Mouse (Mus musculus): ENCODE measurements around the gene Fam206a. TPM values are rescaled to one million over a fixed set of nuclear protein-coding genes. Genes with fewer than 3 reads are reported as not detected.

Fam206a gene
- total and polyA plus RNA-seq, 2 experiments from 2014 or later, result 11.1 to 12.3 TPM

DNA sequence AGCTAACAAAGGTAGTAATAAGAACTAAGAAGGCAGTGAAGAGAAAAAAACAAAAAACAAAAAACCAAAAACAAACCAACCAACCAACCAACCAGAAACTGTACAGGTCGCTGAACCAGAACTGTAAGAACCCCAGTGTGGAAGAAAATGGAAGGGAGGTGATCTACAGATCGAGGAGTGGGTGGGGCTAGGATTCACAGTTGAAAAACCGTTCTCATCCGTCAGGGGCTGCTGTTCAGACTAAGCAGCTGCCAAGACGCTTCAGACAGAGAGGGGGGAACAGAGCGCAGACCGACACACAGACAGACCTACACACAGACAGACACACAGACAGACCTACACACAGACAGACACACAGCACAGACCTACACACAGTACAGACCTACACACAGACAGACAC is 40.4 kb downstream of the Fam206a start:
- no peak for DNase-seq
- Histone ChIP-seq H3K4me2 (ENCODE audit: low read depth) (no peak overlapping the region), H3K9me3 (ENCODE audit: low read length) (no peaks in the 10 kb centered on the region), H3K4me3 (ENCODE audit: low read depth, low read length) (no peak overlapping the region), H3K9ac (no peak overlapping the region), H3K27me3 (ENCODE audit: insufficient read depth, low read length) (no peaks in the 10 kb centered on the region), H3K27ac (ENCODE audit: low read depth, low read length) (no peak overlapping the region), H3K4me1 (ENCODE audit: insufficient read depth) (no peaks in the 10 kb centered on the region), H3K36me3 (ENCODE audit: insufficient read depth) (peaks cover 19% of the 10 kb centered on the region; the same call in 1 of the 2 replicates)
- ATAC-seq, result no peak
- 78% methylated on average over 7 of the region's 7 CpGs for WGBS
- no peak for TF ChIP-seq CTCF (IDR thresholded peaks at IDR 0.05; ENCODE audit: low read depth)

DNA sequence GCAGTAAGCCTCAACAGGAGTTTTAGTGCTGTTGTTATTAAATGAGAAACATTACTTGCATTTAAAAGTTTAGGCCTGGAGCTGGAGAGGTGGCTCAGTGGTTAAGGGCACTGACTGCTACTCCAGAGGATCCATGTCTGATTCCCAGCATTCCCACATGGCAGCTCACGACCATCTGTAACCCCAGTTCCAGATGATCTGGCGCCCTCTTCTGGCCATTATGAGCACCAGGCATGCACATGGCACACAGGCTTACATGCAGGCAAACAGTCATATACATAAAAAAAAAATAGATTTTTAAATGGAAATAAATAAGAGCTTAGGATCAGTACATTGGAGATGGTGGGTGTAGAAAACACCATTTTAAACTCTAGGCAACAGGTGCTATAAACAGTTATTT is 41.8 kb downstream of the Fam206a start:
- Histone ChIP-seq H3K4me1 (ENCODE audit: insufficient read depth) (no peaks in the 10 kb centered on the region), H3K9me3 (ENCODE audit: low read length) (no peaks in the 10 kb centered on the region), H3K27ac (ENCODE audit: low read depth, low read length) (no peak overlapping the region), H3K4me2 (ENCODE audit: low read depth) (no peak overlapping the region), H3K27me3 (ENCODE audit: insufficient read depth, low read length) (no peaks in the 10 kb centered on the region), H3K4me3 (ENCODE audit: low read depth, low read length) (no peak overlapping the region), H3K36me3 (ENCODE audit: insufficient read depth) (peaks cover 19% of the 10 kb centered on the region; the same call in 1 of the 2 replicates), H3K9ac (no peak overlapping the region)
- ATAC-seq (no peak), DNase-seq (no peak)
- WGBS, result 96% methylated on average over 2 of the region's 2 CpGs
- peak; percentile 30 for TF ChIP-seq CTCF (IDR thresholded peaks at IDR 0.05; ENCODE audit: low read depth)

DNA sequence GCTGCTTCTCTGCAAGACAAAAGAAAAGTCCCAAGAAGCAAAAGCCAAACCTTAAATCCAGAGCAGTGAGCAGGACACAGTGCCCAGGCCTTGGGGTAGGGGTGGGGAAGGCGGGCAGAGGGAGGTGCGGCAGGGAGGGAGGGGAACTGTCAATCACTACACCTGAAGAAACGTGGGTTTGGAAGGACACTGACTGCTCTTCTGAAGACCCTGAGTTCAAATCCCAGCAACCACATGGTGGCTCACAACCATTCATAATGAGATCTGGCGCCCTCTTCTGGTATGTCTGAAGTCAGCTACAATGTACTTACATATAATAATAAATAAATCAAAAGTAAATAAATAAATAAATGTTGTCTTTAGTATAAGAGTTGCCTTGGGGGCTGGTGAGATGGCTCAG is 42.8 kb downstream of the Fam206a start:
- Histone ChIP-seq H3K27ac (ENCODE audit: low read depth, low read length) (no peak overlapping the region), H3K4me2 (ENCODE audit: low read depth) (no peak overlapping the region), H3K9ac (no peak overlapping the region), H3K4me1 (ENCODE audit: insufficient read depth) (no peaks in the 10 kb centered on the region), H3K9me3 (ENCODE audit: low read length) (no peaks in the 10 kb centered on the region), H3K36me3 (ENCODE audit: insufficient read depth) (peaks cover 17% of the 10 kb centered on the region; the same call in 1 of the 2 replicates), H3K27me3 (ENCODE audit: insufficient read depth, low read length) (no peaks in the 10 kb centered on the region), H3K4me3 (ENCODE audit: low read depth, low read length) (no peak overlapping the region)
- no peak for ATAC-seq
- 0 out of 2 replicates have a peak, but pooled peaks have one; percentile 6 for TF ChIP-seq CTCF (IDR thresholded peaks at IDR 0.05; ENCODE audit: low read depth)
- WGBS, result 96% methylated on average over 4 of the region's 4 CpGs
- no peak for DNase-seq

GRCm38 (mm10) chr4:56845896-56846533 is 43.9 kb downstream of the Fam206a start:
- TF ChIP-seq CTCF (IDR thresholded peaks at IDR 0.05; ENCODE audit: low read depth), result no peak
- DNase-seq (no peak), ATAC-seq (no peak)
- Histone ChIP-seq H3K9ac (no peak overlapping the region), H3K9me3 (ENCODE audit: low read length) (no peaks in the 10 kb centered on the region), H3K4me1 (ENCODE audit: insufficient read depth) (no peaks in the 10 kb centered on the region), H3K36me3 (ENCODE audit: insufficient read depth) (peaks cover 11% of the 10 kb centered on the region; the same call in 1 of the 2 replicates), H3K27me3 (ENCODE audit: insufficient read depth, low read length) (no peaks in the 10 kb centered on the region), H3K4me2 (ENCODE audit: low read depth) (no peak overlapping the region), H3K4me3 (ENCODE audit: low read depth, low read length) (no peak overlapping the region), H3K27ac (ENCODE audit: low read depth, low read length) (no peak overlapping the region)
- 59% methylated on average over 12 of the region's 12 CpGs for WGBS

- Histone ChIP-seq H3K27me3 (ENCODE audit: insufficient read depth, low read length) (no peaks in the 10 kb centered on the region), H3K4me2 (ENCODE audit: low read depth) (no peak overlapping the region), H3K27ac (ENCODE audit: low read depth, low read length) (no peak overlapping the region), H3K9me3 (ENCODE audit: low read length) (no peaks in the 10 kb centered on the region), H3K4me3 (ENCODE audit: low read depth, low read length) (no peak overlapping the region), H3K4me1 (ENCODE audit: insufficient read depth) (no peaks in the 10 kb centered on the region), H3K9ac (no peak overlapping the region), H3K36me3 (ENCODE audit: insufficient read depth) (peaks cover 11% of the 10 kb centered on the region; the same call in 1 of the 2 replicates)
- 93% methylated on average over 3 of the region's 3 CpGs for WGBS
- no peak for TF ChIP-seq CTCF (IDR thresholded peaks at IDR 0.05; ENCODE audit: low read depth)
- ATAC-seq (no peak), DNase-seq (no peak)
These were observed 45.3 kb downstream of the Fam206a start for GRCm38 (mm10) chr4:56847400-56847799.

DNA sequence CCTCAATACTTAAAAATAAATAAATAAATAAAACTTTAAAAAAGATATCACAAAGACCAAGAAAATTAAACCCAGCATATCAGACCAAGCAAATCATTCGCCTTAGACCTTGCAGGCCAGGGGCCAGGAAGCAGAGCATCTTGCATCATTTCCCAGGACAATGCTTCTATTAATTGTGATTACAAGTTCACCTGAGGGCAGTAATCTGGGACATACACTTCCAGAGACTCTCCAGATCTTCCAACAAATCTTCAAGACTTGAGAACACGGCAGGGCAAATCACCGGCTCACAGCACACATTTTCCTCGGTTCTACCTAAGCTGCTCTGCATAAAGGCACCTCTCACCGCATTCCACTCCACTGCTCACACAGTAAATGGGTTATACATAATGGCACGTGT is 45.9 kb downstream of the Fam206a start:
- no peak for ATAC-seq
- H3K36me3 ChIP-seq (ENCODE audit: insufficient read depth), result peaks cover 11% of the 10 kb centered on the region; the same call in 1 of the 2 replicates
- no peak for DNase-seq
- no peak overlapping the region for H3K27ac ChIP-seq (ENCODE audit: low read depth, low read length)
- TF ChIP-seq CTCF (IDR thresholded peaks at IDR 0.05; ENCODE audit: low read depth), result no peak
- no peaks in the 10 kb centered on the region for H3K9me3 ChIP-seq (ENCODE audit: low read length)
- 92% methylated on average over 6 of the region's 6 CpGs for WGBS
- H3K4me3 ChIP-seq (ENCODE audit: low read depth, low read length), result no peak overlapping the region
- no peaks in the 10 kb centered on the region for H3K27me3 ChIP-seq (ENCODE audit: insufficient read depth, low read length)
- no peaks in the 10 kb centered on the region for H3K4me1 ChIP-seq (ENCODE audit: insufficient read depth)
- H3K4me2 ChIP-seq (ENCODE audit: low read depth), result no peak overlapping the region
- no peak overlapping the region for H3K9ac ChIP-seq

GRCm38 (mm10) chr4:56850724-56851123 is 48.6 kb downstream of the Fam206a start:
- no peaks in the 10 kb centered on the region for H3K4me1 ChIP-seq (ENCODE audit: insufficient read depth)
- H3K36me3 ChIP-seq (ENCODE audit: insufficient read depth), result peaks cover 2% of the 10 kb centered on the region; the same call in 1 of the 2 replicates
- no peak for DNase-seq
- H3K9me3 ChIP-seq (ENCODE audit: low read length), result no peaks in the 10 kb centered on the region
- H3K9ac ChIP-seq, result no peak overlapping the region
- no peak for ATAC-seq
- no peaks in the 10 kb centered on the region for H3K27me3 ChIP-seq (ENCODE audit: insufficient read depth, low read length)
- H3K4me2 ChIP-seq (ENCODE audit: low read depth), result no peak overlapping the region
- WGBS, result 43% methylated on average over 6 of the region's 6 CpGs
- H3K27ac ChIP-seq (ENCODE audit: low read depth, low read length), result no peak overlapping the region
- no peak for TF ChIP-seq CTCF (IDR thresholded peaks at IDR 0.05; ENCODE audit: low read depth)
- H3K4me3 ChIP-seq (ENCODE audit: low read depth, low read length), result no peak overlapping the region

Measured in forebrain, postnatal 0 days (tissue).